Mouse (Mus musculus): Measurements from ENCODE around the gene Dgcr2. TPM values are rescaled to one million over a fixed set of nuclear protein-coding genes. Genes with fewer than 3 reads are reported as not detected.
A peak's percentile ranks its signal among the peaks of the same experiment; 100 is the strongest.

Gene Dgcr2
- total and polyA plus RNA-seq, 2 experiments from 2014 or later, result 94.0 to 178 TPM

DNA sequence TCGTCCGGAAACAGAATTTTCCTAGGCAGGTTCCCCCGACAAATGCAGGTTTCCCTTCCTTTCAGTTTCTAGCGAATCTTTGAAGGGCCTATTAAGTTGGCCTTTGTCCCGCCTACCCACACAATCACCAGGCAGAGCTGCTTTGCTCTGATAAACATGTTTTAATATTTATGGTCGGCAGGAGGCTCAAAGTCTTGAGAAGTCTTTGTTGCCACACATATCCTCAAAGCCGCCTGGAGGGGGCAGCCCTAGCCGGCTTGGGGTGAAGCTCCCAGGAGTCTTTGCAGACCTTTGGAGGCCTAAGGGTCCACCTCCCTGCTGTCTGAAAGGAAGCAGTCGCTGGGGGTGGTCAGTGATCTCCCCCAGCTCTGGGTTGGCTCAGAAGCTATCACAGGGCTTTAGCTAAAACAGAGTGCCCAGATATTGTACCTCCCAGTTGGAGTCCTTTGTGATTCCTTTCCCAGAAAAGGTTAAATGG, 30.3 kb upstream of the Dgcr2 start:
- H3K4me1 ChIP-seq (ENCODE audit: insufficient read depth, low read length), result peaks cover 9% of the 10 kb centered on the region; the same call in 1 of the 2 replicates
- H3K27me3 ChIP-seq (ENCODE audit: insufficient read depth, low read length), result no peaks in the 10 kb centered on the region
- TF ChIP-seq CTCF (IDR thresholded peaks at IDR 0.05), result peak; percentile 79

DNA sequence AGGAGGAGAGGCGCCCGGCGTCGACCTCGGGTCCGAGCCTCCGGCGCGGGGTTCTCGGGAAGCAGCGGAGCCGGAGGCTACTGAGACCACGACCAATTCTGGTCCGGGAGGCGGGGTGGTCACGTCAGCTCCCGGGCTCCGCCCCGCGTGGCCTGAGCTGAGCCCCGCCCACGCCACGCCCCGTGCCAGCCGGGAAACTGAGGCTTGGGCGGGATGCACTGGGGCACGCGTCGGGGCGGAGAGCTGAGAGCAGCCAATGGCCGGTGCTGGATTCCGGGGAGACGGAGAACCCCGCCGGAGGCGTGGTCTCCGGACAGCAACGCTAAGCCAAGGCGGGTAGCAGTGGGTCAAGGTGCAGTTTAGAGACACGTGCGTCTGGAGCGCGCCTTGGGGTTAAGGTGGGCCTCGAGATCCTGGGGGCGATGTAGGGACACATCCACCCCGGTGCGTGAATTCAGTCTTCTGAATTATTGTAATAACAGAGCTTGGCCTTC, 29.8 kb upstream of the Dgcr2 start, which contains the start of gene Slc25a1:
Slc25a1 (minus strand) TSS at position 133 of the 494 bp plus-strand sequence.
- Histone ChIP-seq H3K27me3 (ENCODE audit: insufficient read depth, low read length) (no peaks in the 10 kb centered on the region), H3K9me3 (ENCODE audit: low read length) (no peaks in the 10 kb centered on the region), H3K4me1 (ENCODE audit: insufficient read depth, low read length) (peaks cover 9% of the 10 kb centered on the region; the same call in 1 of the 2 replicates), H3K27ac (ENCODE audit: low read depth, low read length) (peak within 1 kb of the TSS; percentile 89), H3K4me3 (ENCODE audit: low read depth, low read length) (peak within 1 kb of the TSS; percentile 87), H3K9ac (replicated peaks; ENCODE audit: low read length, poor library complexity, severe bottlenecking) (peak within 1 kb of the TSS; percentile 92), H3K36me3 (ENCODE audit: insufficient read depth, low read length) (peaks cover 19% of the 10 kb centered on the region), H3K4me2 (ENCODE audit: low read depth, low read length, poor library complexity, severe bottlenecking) (peak within 1 kb of the TSS; percentile 93)
- no peak for TF ChIP-seq CTCF (IDR thresholded peaks at IDR 0.05)
- ATAC-seq (ENCODE audit: low FRiP score) (peak; percentile 77), DNase-seq (ENCODE audit: low spot score) (peak; percentile 73)
- 1% methylated on average over 47 of the region's 47 CpGs for WGBS

More for the DNA sequence above, 30.3 kb upstream of the Dgcr2 start:
- ATAC-seq (ENCODE audit: low FRiP score) (peak; percentile 75), DNase-seq (ENCODE audit: low spot score) (peak; percentile 92)
- H3K36me3 ChIP-seq (ENCODE audit: insufficient read depth, low read length), result peaks cover 19% of the 10 kb centered on the region
- peak overlapping the region; percentile 93 for H3K4me2 ChIP-seq (ENCODE audit: low read depth, low read length, poor library complexity, severe bottlenecking)
- H3K27ac ChIP-seq (ENCODE audit: low read depth, low read length), result peak overlapping the region; percentile 89
- WGBS, result under 1% methylated on average over 9 of the region's 9 CpGs
- H3K9me3 ChIP-seq (ENCODE audit: low read length), result no peaks in the 10 kb centered on the region
- peak overlapping the region; percentile 92 for H3K9ac ChIP-seq (replicated peaks; ENCODE audit: low read length, poor library complexity, severe bottlenecking)
- H3K4me3 ChIP-seq (ENCODE audit: low read depth, low read length), result peak overlapping the region; percentile 87

DNA sequence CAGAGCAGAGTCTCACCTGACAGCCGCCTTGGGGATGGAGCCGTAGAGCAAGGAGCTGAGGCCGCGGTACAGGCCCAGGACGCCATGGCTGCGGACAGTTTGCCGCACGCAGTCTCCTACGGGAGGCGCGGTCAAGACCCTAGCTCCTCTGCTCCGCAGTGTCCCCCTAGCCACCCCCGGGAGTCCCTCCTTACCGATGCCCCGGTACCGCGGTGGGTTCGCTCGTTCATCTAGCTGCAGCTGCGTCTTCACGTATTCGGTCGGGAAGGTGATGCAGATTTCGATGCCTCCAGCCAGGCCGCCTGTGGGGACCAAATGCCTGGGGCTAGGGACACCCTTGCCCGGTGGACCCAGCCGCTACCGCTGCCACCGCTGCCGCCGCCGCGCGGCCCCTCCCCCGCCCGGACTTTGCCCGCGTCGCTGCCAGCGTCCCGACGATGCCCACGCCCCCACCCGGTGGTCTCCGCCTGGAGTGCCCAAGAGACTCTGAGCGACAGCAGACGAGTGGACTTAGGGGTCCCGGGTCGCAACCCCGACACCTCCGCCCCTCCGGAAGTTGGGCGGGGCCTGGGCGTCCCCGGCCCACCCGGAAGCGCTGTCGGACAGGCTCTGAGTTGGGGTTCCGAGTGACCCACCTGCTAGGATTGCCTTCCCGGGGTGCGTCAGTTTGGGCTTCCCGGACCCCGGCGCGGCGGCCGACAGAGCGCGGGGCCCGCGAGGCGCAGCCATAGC, 29.2 kb upstream of the Dgcr2 start:
- Histone ChIP-seq H3K9me3 (ENCODE audit: low read length) (no peaks in the 10 kb centered on the region), H3K4me1 (ENCODE audit: insufficient read depth, low read length) (peaks cover 11% of the 10 kb centered on the region; the same call in 1 of the 2 replicates), H3K9ac (replicated peaks; ENCODE audit: low read length, poor library complexity, severe bottlenecking) (peak overlapping the region; percentile 92), H3K4me2 (ENCODE audit: low read depth, low read length, poor library complexity, severe bottlenecking) (peak overlapping the region; percentile 93), H3K36me3 (ENCODE audit: insufficient read depth, low read length) (peaks cover 19% of the 10 kb centered on the region), H3K27me3 (ENCODE audit: insufficient read depth, low read length) (no peaks in the 10 kb centered on the region), H3K27ac (ENCODE audit: low read depth, low read length) (peak overlapping the region; percentile 89), H3K4me3 (ENCODE audit: low read depth, low read length) (peak overlapping the region; percentile 87)
- TF ChIP-seq CTCF (IDR thresholded peaks at IDR 0.05), result no peak
- ATAC-seq (ENCODE audit: low FRiP score) (peak; percentile 45), DNase-seq (ENCODE audit: low spot score) (peak; percentile 20)
- WGBS, result under 1% methylated on average over 64 of the region's 72 CpGs

DNA sequence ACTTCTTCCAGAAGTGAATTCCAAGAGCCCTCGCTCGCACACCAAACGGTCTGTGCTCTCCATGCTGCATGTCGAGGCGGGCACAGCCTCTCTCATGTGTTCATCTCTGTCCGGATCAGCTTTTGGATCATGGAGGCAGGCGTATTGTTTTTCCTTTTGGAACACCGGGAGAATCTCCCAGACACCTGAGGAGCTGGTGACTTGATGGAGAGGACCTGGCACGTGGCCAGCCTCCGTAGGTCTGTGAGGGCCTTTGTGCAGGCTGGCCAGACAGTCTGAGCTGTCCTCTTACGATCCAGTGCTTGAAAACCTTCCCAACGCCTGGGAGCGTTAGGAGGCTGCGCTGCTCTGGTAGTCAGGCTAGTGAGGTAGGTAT, 23.8 kb upstream of the Dgcr2 start:
- Histone ChIP-seq H3K9ac (replicated peaks; ENCODE audit: low read length, poor library complexity, severe bottlenecking) (peak overlapping the region; percentile 81), H3K36me3 (ENCODE audit: insufficient read depth, low read length) (peaks cover 19% of the 10 kb centered on the region), H3K27ac (ENCODE audit: low read depth, low read length) (peak overlapping the region; percentile 89), H3K4me1 (ENCODE audit: insufficient read depth, low read length) (peaks cover 17% of the 10 kb centered on the region; the same call in 1 of the 2 replicates), H3K9me3 (ENCODE audit: low read length) (no peaks in the 10 kb centered on the region), H3K4me3 (ENCODE audit: low read depth, low read length) (peak overlapping the region; percentile 59), H3K27me3 (ENCODE audit: insufficient read depth, low read length) (peaks cover 6% of the 10 kb centered on the region; the same call in 1 of the 2 replicates), H3K4me2 (ENCODE audit: low read depth, low read length, poor library complexity, severe bottlenecking) (peak overlapping the region; percentile 98)
- under 1% methylated on average over 14 of the region's 14 CpGs for WGBS
- no peak for TF ChIP-seq CTCF (IDR thresholded peaks at IDR 0.05)
- ATAC-seq (ENCODE audit: low FRiP score) (0 out of 2 replicates have a peak, but pooled peaks have one; percentile 8), DNase-seq (ENCODE audit: low spot score) (peak; percentile 29)

DNA sequence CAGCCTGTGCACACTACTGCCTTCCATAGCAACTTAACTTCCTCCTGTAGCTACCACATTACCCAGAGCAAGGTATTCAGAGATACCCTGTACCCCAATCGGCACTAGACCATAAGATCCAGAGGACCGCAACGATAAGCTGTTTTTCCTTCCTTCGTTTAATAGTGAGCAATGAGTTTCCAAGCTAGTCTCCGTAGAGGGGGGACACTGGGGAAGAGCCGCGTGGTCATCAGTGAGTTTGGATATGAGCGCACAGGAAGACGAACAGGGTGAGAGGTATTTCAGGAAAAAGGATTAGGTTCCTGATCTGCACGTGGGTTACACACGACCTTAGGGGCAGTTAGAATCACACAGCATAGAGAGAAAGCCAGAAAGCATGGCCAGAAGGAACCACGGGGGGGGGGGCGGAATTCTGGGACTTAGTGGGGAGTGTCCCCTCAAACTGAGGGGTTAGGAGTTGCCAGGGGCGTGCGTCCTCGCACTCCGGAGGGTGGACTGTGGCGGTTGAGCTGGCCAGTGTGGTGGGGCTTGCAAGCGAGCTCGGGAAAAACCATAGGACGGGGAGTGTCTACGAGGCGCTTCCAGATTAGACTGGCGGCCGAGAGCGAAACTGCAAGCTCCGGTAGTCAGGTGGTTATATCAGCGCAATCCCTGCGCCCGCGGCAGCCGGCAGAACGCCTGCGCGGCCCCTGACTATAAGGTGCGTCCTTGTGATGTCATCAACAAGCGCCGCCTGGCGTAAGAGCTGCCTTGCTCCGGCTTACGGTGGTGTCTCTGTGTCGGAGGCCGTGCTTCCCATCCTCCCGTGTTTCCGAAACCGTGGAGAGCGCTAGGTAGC, 23.2 kb upstream of the Dgcr2 start:
- DNase-seq (ENCODE audit: low spot score) (peak; percentile 99), ATAC-seq (ENCODE audit: low FRiP score) (peak; percentile 94)
- TF ChIP-seq CTCF (IDR thresholded peaks at IDR 0.05), result peak; percentile 75
- WGBS, result 1% methylated on average over 47 of the region's 47 CpGs
- H3K27me3 ChIP-seq (ENCODE audit: insufficient read depth, low read length), result peaks cover 9% of the 10 kb centered on the region
- H3K9ac ChIP-seq (replicated peaks; ENCODE audit: low read length, poor library complexity, severe bottlenecking), result peak overlapping the region; percentile 81
- no peaks in the 10 kb centered on the region for H3K9me3 ChIP-seq (ENCODE audit: low read length)
- H3K27ac ChIP-seq (ENCODE audit: low read depth, low read length), result peak overlapping the region; percentile 89
- peak overlapping the region; percentile 98 for H3K4me2 ChIP-seq (ENCODE audit: low read depth, low read length, poor library complexity, severe bottlenecking)
- peaks cover 19% of the 10 kb centered on the region for H3K36me3 ChIP-seq (ENCODE audit: insufficient read depth, low read length)
- H3K4me3 ChIP-seq (ENCODE audit: low read depth, low read length), result peak overlapping the region; percentile 59
- H3K4me1 ChIP-seq (ENCODE audit: insufficient read depth, low read length), result peaks cover 11% of the 10 kb centered on the region; the same call in 1 of the 2 replicates

Data from midbrain, postnatal 0 days (tissue).